Mouse (Mus musculus) forebrain, postnatal 0 days (tissue): ENCODE results near the gene Lpp. TPM values are rescaled to one million over a fixed set of nuclear protein-coding genes. Genes with fewer than 3 reads are reported as not detected.

Experiments used
- ATAC-seq: fragments of 200-750 bp; cut with Nextera tagmentation; 2 replicates; pipeline ENCODE4 v1.8.0; 2017; ENCODE audit warnings: mild to moderate bottlenecking, moderate library complexity
- DNase-seq: peaks from one replicate; pipeline ENCODE4 v3.0.0-alpha.2; 2015
- H3K27ac ChIP-seq: fragments of 300-500 bp; sonication (generic); 2 replicates; pipeline ENCODE4 v1.5.1; 2014; ENCODE audit warnings: low read depth, mild to moderate bottlenecking, antibody characterized with exemption, low read length, moderate library complexity, mixed read lengths
- H3K27me3 ChIP-seq: fragments of 300-500 bp; sonication (generic); 2 replicates; pipeline ENCODE4 v1.6.1; 2014; ENCODE audit warnings: mild to moderate bottlenecking, low read length, mixed read lengths; ENCODE audit not compliant: insufficient read depth
- H3K36me3 ChIP-seq: fragments of 300-500 bp; sonication (generic); 2 replicates; pipeline ENCODE4 v1.6.1; 2014; ENCODE audit warnings: mild to moderate bottlenecking, moderate library complexity; ENCODE audit not compliant: insufficient read depth
- H3K4me1 ChIP-seq: fragments of 300-500 bp; sonication (generic); 2 replicates; pipeline ENCODE4 v1.6.1; 2014; ENCODE audit warnings: antibody characterized with exemption; ENCODE audit not compliant: insufficient read depth
- H3K4me2 ChIP-seq: fragments of 300-500 bp; sonication (generic); 2 replicates; pipeline ENCODE4 v1.6.1; 2014; ENCODE audit warnings: low read depth, mild to moderate bottlenecking, moderate library complexity
- H3K4me3 ChIP-seq: fragments of 300-500 bp; sonication (generic); 2 replicates; pipeline ENCODE4 v1.5.1; 2014; ENCODE audit warnings: low read depth, low read length, mixed read lengths
- H3K9ac ChIP-seq: fragments of 300-500 bp; sonication (generic); 2 replicates; pipeline ENCODE4 v1.6.1; 2014; ENCODE audit warnings: mild to moderate bottlenecking
- H3K9me3 ChIP-seq: fragments of 300-500 bp; sonication (generic); 2 replicates; pipeline ENCODE4 v1.6.1; 2016; ENCODE audit warnings: low read length
- CTCF ChIP-seq: sonication (generic); IDR thresholded peaks from 2 replicates; pipeline ENCODE4 v1.5.1; 2016; ENCODE audit warnings: antibody characterized with exemption, control low read depth, low read depth
- WGBS: fragments of 180-500 bp; shearing (Covaris S2); extraction: QIAGEN DNeasy Blood & Tissue Kit; methylation state at CpG from one replicate; pipeline ENCODE4 v1.1.7; 2014; 5-methylcytosine and 5-hydroxymethylcytosine counted together
- polyA plus RNA-seq: library from polyadenylated mRNA; unstranded; fragments of >200 nt; fragmentation: Nextera tagmentation; extraction: Ambion mirVana; gene quantifications from 2 replicates; pipeline ENCODE4 v1.2.1, GENCODE M21; 2015
- total RNA-seq: library from RNA; depleted of rRNA; stranded (reverse); fragments of >200 nt; gene quantifications from 2 replicates; pipeline ENCODE4 v1.2.3, GENCODE M21; 2014

The Lpp gene
- total and polyA plus RNA-seq, 2 experiments from 2014 or later: 6.2 to 9.4 TPM

DNA sequence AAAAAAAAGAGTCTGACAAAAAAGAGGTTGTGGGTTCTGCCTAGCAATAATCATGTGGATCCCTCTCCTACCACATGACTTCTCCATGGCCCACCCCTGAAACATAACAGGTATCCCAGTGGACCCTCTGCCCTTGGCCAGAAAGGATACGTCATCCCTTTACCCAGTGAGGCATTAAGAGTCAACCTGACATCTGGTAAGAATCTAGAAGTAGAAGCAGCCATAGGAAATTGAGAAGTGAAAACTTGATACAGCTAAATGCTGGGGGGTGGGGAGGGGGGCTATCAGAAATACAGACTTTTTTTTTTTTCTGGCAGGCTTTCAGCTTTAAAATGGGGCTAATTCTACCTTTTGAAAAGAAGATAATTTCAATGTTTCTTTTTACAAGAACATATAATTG, 445.7 kb downstream of the Lpp start:
- Histone ChIP-seq H3K4me1 (no peaks in the 10 kb centered on the region), H3K4me2 (no peak overlapping the region), H3K9me3 (no peaks in the 10 kb centered on the region), H3K4me3 (no peak overlapping the region), H3K27ac (no peak overlapping the region), H3K9ac (no peak overlapping the region), H3K27me3 (no peaks in the 10 kb centered on the region), H3K36me3 (no peaks in the 10 kb centered on the region)
- no peak for TF ChIP-seq CTCF
- WGBS: 90% methylated on average over 1 of the region's 1 CpGs
- ATAC-seq: no peak
- no peak for DNase-seq

DNA sequence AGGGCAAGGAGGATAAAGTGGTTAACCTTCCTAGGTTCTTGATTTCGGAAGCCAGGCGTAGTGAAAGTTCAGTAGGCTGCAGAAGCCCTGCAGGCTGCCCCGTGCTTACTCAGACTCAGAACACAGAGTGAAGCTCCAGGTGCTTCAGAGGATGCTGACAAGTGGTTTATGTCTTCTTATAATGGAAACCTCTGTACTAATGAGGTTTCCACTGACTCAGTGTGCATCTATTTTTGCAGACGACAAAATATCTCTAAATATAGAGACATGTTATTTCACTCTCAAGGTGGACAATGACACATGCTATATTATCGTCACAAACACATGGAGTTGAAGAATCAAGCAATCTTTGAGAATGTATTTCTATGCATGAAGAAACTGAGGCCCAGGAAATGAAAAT, 446.8 kb downstream of the Lpp start:
- no peaks in the 10 kb centered on the region for H3K9me3 ChIP-seq
- H3K27me3 ChIP-seq: no peaks in the 10 kb centered on the region
- H3K4me2 ChIP-seq: no peak overlapping the region
- H3K27ac ChIP-seq: no peak overlapping the region
- no peak for DNase-seq
- no peaks in the 10 kb centered on the region for H3K4me1 ChIP-seq
- no peak overlapping the region for H3K4me3 ChIP-seq
- no peak overlapping the region for H3K9ac ChIP-seq
- no peak for ATAC-seq
- H3K36me3 ChIP-seq: no peaks in the 10 kb centered on the region
- TF ChIP-seq CTCF: no peak
- WGBS: 91% methylated on average over 5 of the region's 5 CpGs

DNA sequence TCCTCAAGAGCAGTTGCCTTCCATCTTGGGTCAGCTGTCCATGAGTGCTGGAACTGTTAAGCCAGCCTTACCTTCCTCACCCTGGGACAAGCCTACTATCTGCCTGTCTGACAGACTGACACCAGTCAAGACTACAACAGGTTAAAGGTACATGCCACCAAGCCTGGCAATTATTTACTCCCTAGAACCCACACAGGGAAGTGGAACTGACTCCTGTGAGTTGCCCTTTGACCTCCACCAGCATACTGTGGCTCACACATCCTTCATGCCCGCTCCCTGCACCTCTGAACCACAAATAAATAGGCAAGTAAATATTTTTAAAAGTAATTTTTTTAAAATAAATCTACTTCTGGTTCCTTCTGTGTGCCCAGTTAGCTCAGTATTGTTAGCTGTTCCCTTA, 452.8 kb downstream of the Lpp start:
- Histone ChIP-seq H3K4me1 (no peaks in the 10 kb centered on the region), H3K9me3 (no peaks in the 10 kb centered on the region), H3K27me3 (no peaks in the 10 kb centered on the region), H3K27ac (no peak overlapping the region), H3K4me2 (no peak overlapping the region), H3K36me3 (no peaks in the 10 kb centered on the region), H3K9ac (no peak overlapping the region), H3K4me3 (no peak overlapping the region)
- DNase-seq: no peak
- TF ChIP-seq CTCF: no peak
- ATAC-seq: no peak
- WGBS: 98% methylated on average over 1 of the region's 1 CpGs

DNA sequence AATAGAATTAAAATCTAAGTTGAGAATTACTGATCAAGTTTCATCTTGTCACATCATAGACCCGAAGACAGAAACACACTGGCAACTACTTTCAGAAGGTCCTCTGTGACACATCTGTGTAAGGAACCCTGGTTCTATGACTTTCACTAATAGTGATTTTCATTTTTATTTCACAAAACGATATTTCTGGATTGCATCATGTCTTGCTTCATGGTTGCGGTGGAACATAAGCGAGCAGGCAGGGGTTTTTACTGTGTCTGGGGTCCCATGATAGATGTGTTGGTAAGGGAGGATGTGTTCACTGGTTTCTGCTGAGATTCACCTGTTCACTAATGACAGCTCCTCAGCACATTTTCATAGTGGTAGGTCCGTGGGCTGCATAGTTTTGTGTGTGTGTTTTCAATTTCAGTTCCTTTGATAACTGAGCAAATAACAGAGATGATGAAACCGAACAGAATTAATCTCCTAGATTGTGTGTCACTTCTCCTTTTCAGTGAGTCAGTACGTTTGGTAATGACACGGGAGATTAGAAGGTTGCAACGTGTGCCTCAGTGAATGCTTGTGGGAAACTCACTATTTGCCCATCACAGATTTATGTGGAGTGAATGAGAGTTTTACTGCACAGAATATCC, 466.3 kb downstream of the Lpp start:
- Histone ChIP-seq H3K9ac (no peak overlapping the region), H3K4me1 (no peaks in the 10 kb centered on the region), H3K9me3 (no peaks in the 10 kb centered on the region), H3K27ac (no peak overlapping the region), H3K36me3 (no peaks in the 10 kb centered on the region), H3K27me3 (no peaks in the 10 kb centered on the region), H3K4me3 (no peak overlapping the region), H3K4me2 (no peak overlapping the region)
- ATAC-seq: no peak
- DNase-seq: no peak
- TF ChIP-seq CTCF: no peak
- 90% methylated on average over 9 of the region's 9 CpGs for WGBS

DNA sequence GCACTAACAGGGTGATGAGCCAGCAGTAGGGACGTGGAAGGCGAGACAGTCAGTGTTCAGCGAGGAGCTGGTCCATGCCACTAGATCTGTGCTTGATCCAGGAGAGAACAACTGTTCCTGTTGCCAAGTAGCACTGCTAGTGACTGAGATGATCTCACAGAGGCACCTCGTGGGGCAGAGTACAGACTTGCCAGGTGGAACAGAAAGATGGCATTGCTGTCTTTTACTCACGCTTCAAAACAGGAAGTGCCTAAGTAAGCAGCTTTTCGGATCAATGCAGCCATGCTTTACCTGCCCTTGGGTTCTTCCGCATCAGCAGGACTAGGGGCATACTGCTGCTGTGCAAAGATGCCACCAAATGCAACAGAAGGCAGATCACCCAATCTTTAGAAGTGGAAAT, 467.1 kb downstream of the Lpp start:
- H3K36me3 ChIP-seq: no peaks in the 10 kb centered on the region
- TF ChIP-seq CTCF: no peak
- no peak overlapping the region for H3K4me3 ChIP-seq
- H3K27ac ChIP-seq: no peak overlapping the region
- no peak for ATAC-seq
- no peaks in the 10 kb centered on the region for H3K9me3 ChIP-seq
- no peak overlapping the region for H3K4me2 ChIP-seq
- 82% methylated on average over 7 of the region's 7 CpGs for WGBS
- no peaks in the 10 kb centered on the region for H3K27me3 ChIP-seq
- no peak overlapping the region for H3K9ac ChIP-seq
- H3K4me1 ChIP-seq: no peaks in the 10 kb centered on the region
- DNase-seq: no peak

DNA sequence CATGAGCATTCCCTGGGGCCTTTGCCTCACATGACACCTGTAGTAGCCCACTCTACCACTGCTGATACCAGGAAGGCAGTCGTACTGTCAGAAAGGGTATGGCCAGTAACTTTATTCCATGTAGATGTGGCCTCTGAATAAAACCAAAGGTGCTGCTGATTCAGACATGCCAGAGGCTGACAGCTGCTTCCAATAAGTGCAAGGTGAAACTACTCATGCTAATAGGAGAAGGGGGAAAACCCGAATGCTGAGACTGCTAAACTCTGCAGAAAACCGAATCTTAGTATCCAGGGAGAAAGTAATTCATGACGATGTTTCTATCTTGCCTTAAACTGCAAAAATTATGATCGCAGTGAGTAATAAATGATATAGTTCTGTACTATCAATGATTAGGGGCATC, 468.1 kb downstream of the Lpp start:
- no peaks in the 10 kb centered on the region for H3K27me3 ChIP-seq
- no peaks in the 10 kb centered on the region for H3K36me3 ChIP-seq
- ATAC-seq (no peak), DNase-seq (no peak)
- no peak overlapping the region for H3K4me3 ChIP-seq
- no peak overlapping the region for H3K4me2 ChIP-seq
- H3K27ac ChIP-seq: no peak overlapping the region
- no peaks in the 10 kb centered on the region for H3K4me1 ChIP-seq
- WGBS: 89% methylated on average over 5 of the region's 5 CpGs
- no peak overlapping the region for H3K9ac ChIP-seq
- no peak for TF ChIP-seq CTCF
- H3K9me3 ChIP-seq: no peaks in the 10 kb centered on the region

DNA sequence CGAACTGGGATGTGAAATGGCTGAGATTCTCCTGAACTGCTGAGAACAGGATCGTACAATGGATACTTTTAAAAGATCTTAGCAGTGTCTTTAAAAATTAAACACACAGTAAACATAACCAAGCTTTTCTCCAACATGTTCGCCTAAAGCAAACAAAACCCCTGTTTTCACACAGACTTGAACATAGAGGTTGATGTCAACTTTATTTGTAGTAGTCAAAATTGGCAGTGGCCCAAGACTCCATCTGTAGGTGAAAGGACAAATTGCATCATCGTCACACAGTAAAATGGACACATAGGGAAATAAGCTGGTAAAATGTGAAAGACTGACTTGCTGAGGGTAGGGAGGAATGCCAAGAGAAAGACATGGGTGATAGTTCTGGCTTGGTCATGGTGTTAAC, 480.9 kb downstream of the Lpp start:
- Histone ChIP-seq H3K9ac (no peak overlapping the region), H3K4me2 (no peak overlapping the region), H3K4me1 (no peaks in the 10 kb centered on the region), H3K27me3 (no peaks in the 10 kb centered on the region), H3K27ac (no peak overlapping the region), H3K36me3 (no peaks in the 10 kb centered on the region), H3K4me3 (no peak overlapping the region), H3K9me3 (0 out of 2 replicates have a peak, but pooled peaks cover 7% of the 10 kb centered on the region)
- DNase-seq (peak; percentile 22), ATAC-seq (no peak)
- WGBS: 58% methylated on average over 4 of the region's 4 CpGs
- peak; percentile 40; the same call in 1 of the 2 replicates for TF ChIP-seq CTCF
